ENCODE assay signal across 9 mouse cellular contexts in genomic region chr5:23598491-23598890, GRCm38 (mm10).
A peak's percentile ranks its signal among the peaks of the same experiment; 100 is the strongest.
DNase-seq lines count a peak whose midpoint lies in the region; ATAC-seq and TF ChIP-seq lines count a peak whose summit lies in the region.
"Had no signal": no experiment of that assay in that cellular context is flagged by ENCODE, and none has a peak within 500 bp of the region (broad histone marks: within the 10 kb centered on the region; RNA-seq: fewer than 3 reads in every experiment).

No protein-coding gene starts in this region.

- no peak for TF ChIP-seq CTCF in MEL (IDR thresholded peaks at IDR 0.05 in 2 of 3, conservative IDR thresholded peaks at IDR 0.05 in 1 of 3; ENCODE audit: control insufficient read depth in 1 of 3, insufficient read depth in 1 of 3, low read depth in 2 of 3, low read length in 3 of 3, poor library complexity in 1 of 3, severe bottlenecking in 1 of 3)

- H3K4me1 ChIP-seq in MEL (ENCODE audit: control insufficient read depth in 1 of 2, insufficient read depth in 2 of 2, low read length in 2 of 2) = peaks cover 26 to 38% of the 10 kb centered on the region in 2 experiments
- peaks cover 26% of the 10 kb centered on the region for H3K4me1 ChIP-seq in kidney, embryonic 16.5 days (ENCODE audit: insufficient read depth, low read length)
- peaks cover 9% of the 10 kb centered on the region for H3K4me1 ChIP-seq in forebrain, embryonic 16.5 days (replicated peaks; ENCODE audit: control insufficient read depth, insufficient read depth, low read length)

- no peaks in the 10 kb centered on the region for H3K9me3 ChIP-seq in MEL (replicated peaks; ENCODE audit: insufficient read depth, low read length)
- no peaks in the 10 kb centered on the region for H3K9me3 ChIP-seq in kidney, embryonic 16.5 days (ENCODE audit: low read length)
- no peaks in the 10 kb centered on the region for H3K9me3 ChIP-seq in forebrain, embryonic 16.5 days (ENCODE audit: control insufficient read depth, low read length)
- H3K9me3 ChIP-seq: liver, embryonic 15.5 days had no signal

- H3K27me3 ChIP-seq in MEL (ENCODE audit: control insufficient read depth in 1 of 2, insufficient read depth in 2 of 2, low read length in 2 of 2) = no peaks in the 10 kb centered on the region
- no peaks in the 10 kb centered on the region for H3K27me3 ChIP-seq in kidney, embryonic 16.5 days (ENCODE audit: insufficient read depth, low read length)
- H3K27me3 ChIP-seq in forebrain, embryonic 16.5 days (replicated peaks; ENCODE audit: control insufficient read depth, insufficient read depth, low read length) = no peaks in the 10 kb centered on the region
- H3K27me3 ChIP-seq: liver, embryonic 15.5 days had no signal

- ATAC-seq in kidney, embryonic 16.5 days (ENCODE audit: low FRiP score, low TSS enrichment) = no peak
- no peak for ATAC-seq in forebrain, embryonic 16.5 days

- peak overlapping the region; percentile 48 for H3K27ac ChIP-seq in MEL (ENCODE audit: control insufficient read depth, low read depth, low read length)
- peak overlapping the region; percentile 66 for H3K27ac ChIP-seq in kidney, embryonic 16.5 days (ENCODE audit: low read length)
- H3K27ac ChIP-seq in forebrain, embryonic 16.5 days (ENCODE audit: low read length) = no peak overlapping the region
- H3K27ac ChIP-seq: liver, embryonic 15.5 days had no signal

- TF ChIP-seq POLR2A in MEL (IDR thresholded peaks at IDR 0.05; ENCODE audit: control insufficient read depth in 1 of 2, insufficient read depth in 1 of 2, low read depth in 1 of 2, low read length in 2 of 2, poor library complexity in 1 of 2) = no peak

- H3K4me3 ChIP-seq in MEL (ENCODE audit: control insufficient read depth in 1 of 2, insufficient read depth in 1 of 2, low read depth in 2 of 2, low read length in 2 of 2) = no peak overlapping the region
- no peak overlapping the region for H3K4me3 ChIP-seq in kidney, embryonic 16.5 days (ENCODE audit: low read length)
- H3K4me3 ChIP-seq in forebrain, embryonic 16.5 days (replicated peaks; ENCODE audit: low read length) = no peak overlapping the region
- H3K4me3 ChIP-seq: liver, embryonic 15.5 days had no signal

- no peak for TF ChIP-seq EP300 in MEL (IDR thresholded peaks at IDR 0.05; ENCODE audit: low read depth in 1 of 2, low read length in 2 of 2)

- peaks cover 0 to 32% of the 10 kb centered on the region in 2 experiments; a peak in 3 of 4 replicates for H3K36me3 ChIP-seq in MEL (ENCODE audit: control insufficient read depth in 1 of 2, insufficient read depth in 2 of 2, low read length in 2 of 2)
- H3K36me3 ChIP-seq in kidney, embryonic 16.5 days (ENCODE audit: insufficient read depth, low read length) = 0 out of 2 replicates have a peak, but pooled peaks cover 3% of the 10 kb centered on the region
- no peaks in the 10 kb centered on the region for H3K36me3 ChIP-seq in forebrain, embryonic 16.5 days (ENCODE audit: control insufficient read depth, insufficient read depth)
- H3K36me3 ChIP-seq: liver, embryonic 15.5 days had no signal

- H3K9ac ChIP-seq in MEL (ENCODE audit: control insufficient read depth, low read depth, low read length, poor library complexity, severe bottlenecking) = no peak overlapping the region
- H3K9ac ChIP-seq in kidney, embryonic 16.5 days (replicated peaks; ENCODE audit: low read length) = no peak overlapping the region
- no peak overlapping the region for H3K9ac ChIP-seq in forebrain, embryonic 16.5 days (replicated peaks; ENCODE audit: low read depth, low read length)
- H3K9ac ChIP-seq: liver, embryonic 15.5 days had no signal

- H3K4me2 ChIP-seq in kidney, embryonic 16.5 days (replicated peaks; ENCODE audit: low read depth, low read length) = 0 out of 2 replicates have a peak overlapping the region, but pooled peaks have one; percentile 13
- H3K4me2 ChIP-seq in forebrain, embryonic 16.5 days (ENCODE audit: low read length) = no peak overlapping the region
- H3K4me2 ChIP-seq: liver, embryonic 15.5 days had no signal

- no peak for TF ChIP-seq RAD21 in MEL (IDR thresholded peaks at IDR 0.05; ENCODE audit: low read depth, low read length)

- H3K79me2 ChIP-seq in MEL (ENCODE audit: control insufficient read depth, insufficient read depth, low read length, poor library complexity) = peaks cover 4% of the 10 kb centered on the region; the same call in 1 of the 2 replicates

- DNase-seq in MEL (ENCODE audit: low read depth, low spot score) = no peak
- peak; percentile 83 for DNase-seq in adrenal gland, postnatal 14 days
- peak; percentile 75 to 79 for DNase-seq in heart, adult 18-20 months
- no peak for DNase-seq in spleen, postnatal 36 days (ENCODE audit: low spot score in 2 of 2)
- DNase-seq in embryo, embryonic 9.5 days (ENCODE audit: extremely low spot score) = no peak
- no peak for DNase-seq in layer of hippocampus, postnatal 36 days

- WGBS in kidney, embryonic 16.5 days = 33% methylated on average over 12 of the region's 12 CpGs
- WGBS in forebrain, embryonic 16.5 days = 59% methylated on average over 12 of the region's 12 CpGs

TF ChIP-seq in MEL, 35 proteins besides CTCF, POLR2A, EP300 and RAD21:
- no peak for TF ChIP-seq MXI1 (IDR thresholded peaks at IDR 0.05; ENCODE audit: low read depth, low read length)
- TF ChIP-seq GATA1 (IDR thresholded peaks at IDR 0.05; ENCODE audit: low read depth, low read length) = no peak
- TF ChIP-seq ZC3H11A (IDR thresholded peaks at IDR 0.05; ENCODE audit: low read depth, low read length) = no peak
- no peak for TF ChIP-seq BHLHE40 (IDR thresholded peaks at IDR 0.05; ENCODE audit: borderline replicate concordance, low read depth, low read length)
- no peak for TF ChIP-seq HCFC1 (IDR thresholded peaks at IDR 0.05; ENCODE audit: low read depth, low read length)
- no peak for TF ChIP-seq UBTF (IDR thresholded peaks at IDR 0.05; ENCODE audit: borderline replicate concordance, insufficient read depth, low read depth, low read length)
- no peak for TF ChIP-seq MAX (IDR thresholded peaks at IDR 0.05; ENCODE audit: low read length)
- no peak for TF ChIP-seq MYC (IDR thresholded peaks at IDR 0.05; ENCODE audit: low read depth, low read length)
- TF ChIP-seq TCF12 (IDR thresholded peaks at IDR 0.05; ENCODE audit: low read depth, low read length) = no peak
- no peak for TF ChIP-seq E2F4 (IDR thresholded peaks at IDR 0.05; ENCODE audit: borderline replicate concordance, low read depth, low read length)
- TF ChIP-seq JUND (IDR thresholded peaks at IDR 0.05; ENCODE audit: low read depth, low read length) = no peak
- no peak for TF ChIP-seq MEF2A (IDR thresholded peaks at IDR 0.05; ENCODE audit: extremely low read depth, insufficient replicate concordance, low read depth, low read length, poor library complexity, severe bottlenecking)
- no peak for TF ChIP-seq CHD1 (IDR thresholded peaks at IDR 0.05; ENCODE audit: low read depth, low read length)
- no peak for TF ChIP-seq KAT2A (conservative IDR thresholded peaks at IDR 0.05; ENCODE audit: low read depth, low read length)
- no peak for TF ChIP-seq GABPA (IDR thresholded peaks at IDR 0.05; ENCODE audit: low read depth, low read length)
- no peak for TF ChIP-seq POLR2AphosphoS5 (IDR thresholded peaks at IDR 0.05; ENCODE audit: borderline replicate concordance, low read depth, low read length)
- TF ChIP-seq TAL1 (IDR thresholded peaks at IDR 0.05; ENCODE audit: low read length) = no peak
- no peak for TF ChIP-seq MAFK (IDR thresholded peaks at IDR 0.05; ENCODE audit: borderline replicate concordance, low read depth, low read length)
- no peak for TF ChIP-seq NRF1 (IDR thresholded peaks at IDR 0.05; ENCODE audit: insufficient read depth, low read depth, low read length, poor library complexity, severe bottlenecking)
- TF ChIP-seq MAZ (IDR thresholded peaks at IDR 0.05; ENCODE audit: low read depth, low read length) = no peak

Comparison
In these comparisons a context has a peak if more than half of its experiments do, and no peak if none do; other contexts are left out.
1. DNase-seq: peak in adrenal gland, postnatal 14 days (single experiment) and heart, adult 18-20 months (2 of 2); none in MEL (single experiment), spleen, postnatal 36 days (0 of 2), embryo, embryonic 9.5 days (single experiment) and layer of hippocampus, postnatal 36 days (0 of 2).